Mouse (Mus musculus) c-Kit-positive CD71-positive TER-119-negative erythroid progenitor cells, embryonic 14.5 days (primary cell): ENCODE data around the gene Tmem267.
"Not testable (repeated sequence)": the region's sequence is repeated elsewhere in the genome, so short reads cannot be mapped to it uniquely, and the experiment has no call there.

Source experiments
- DNase-seq: peaks from one replicate; pipeline ENCODE4 v3.0.0-alpha.2; 2013; ENCODE audit warnings: low read depth

The Tmem267 gene

GRCm38 (mm10) chr13:119487880-119488580 is at the start of gene Tmem267, which contains the start of gene 3110070M22Rik:
Tmem267 (plus strand) TSS chr13:119488039.
3110070M22Rik (minus strand) TSS chr13:119488383.
- DNase-seq = peak; percentile 70

DNA sequence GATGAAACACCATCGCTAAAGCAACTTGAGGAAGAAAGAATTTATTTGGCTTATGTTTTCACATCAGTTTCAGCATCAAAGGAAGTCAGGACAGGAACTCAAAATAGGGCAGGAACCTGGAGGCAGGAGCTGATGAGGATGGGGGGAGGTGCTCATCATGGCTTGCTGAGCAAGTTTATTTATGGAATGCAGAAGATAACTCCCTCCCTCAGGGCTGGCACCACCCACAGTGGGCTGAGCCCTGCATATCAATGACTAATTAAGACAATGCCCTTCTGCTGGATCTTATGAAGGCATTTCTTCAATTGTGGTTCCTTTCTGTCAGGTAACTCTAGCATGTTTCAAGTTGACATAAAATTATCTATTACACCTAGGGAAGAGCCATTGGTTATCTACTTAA is 45.6 kb upstream of the Tmem267 start:
- DNase-seq = peak; percentile 27

DNA sequence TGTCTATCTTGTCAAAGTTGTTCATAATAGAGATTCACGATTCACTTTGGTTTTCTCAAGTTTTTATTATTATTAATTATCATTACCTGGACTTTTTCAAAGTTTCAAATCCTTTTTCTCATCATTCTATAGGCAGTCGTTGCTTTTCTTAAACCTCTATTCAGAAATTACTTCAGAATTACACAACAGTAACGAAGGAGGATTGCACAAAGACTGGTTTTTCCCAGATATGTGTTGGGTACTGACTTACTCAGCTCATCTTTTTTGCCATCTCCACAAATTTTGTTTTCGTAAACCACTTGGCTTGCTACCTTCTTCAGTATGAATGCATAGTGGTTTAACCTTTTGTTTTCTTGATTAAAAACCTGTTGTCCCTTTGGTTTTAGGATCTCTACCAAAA is 34.3 kb upstream of the Tmem267 start:
- no peak for DNase-seq

GRCm38 (mm10) chr13:119455082-119455481 is 32.8 kb upstream of the Tmem267 start:
- DNase-seq = no peak

DNA sequence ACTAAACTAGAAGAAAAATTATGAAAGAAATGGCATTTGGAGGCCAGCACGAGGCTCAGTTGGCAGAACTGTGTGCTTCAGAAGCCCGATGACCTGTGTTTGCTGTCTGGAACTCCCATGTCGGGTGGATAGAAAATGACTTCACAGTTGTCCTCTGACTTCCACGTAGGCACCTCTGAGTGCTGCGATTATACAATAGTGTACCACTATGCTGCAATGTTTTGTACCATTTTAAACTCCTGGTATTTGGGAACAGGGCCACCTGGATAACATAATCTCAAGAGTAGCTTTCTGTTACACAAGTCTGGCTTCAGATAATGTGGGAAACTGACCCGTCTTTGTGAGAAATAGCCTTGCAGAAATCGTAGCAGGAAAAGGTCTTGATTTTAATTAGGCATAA is 31.5 kb upstream of the Tmem267 start:
- DNase-seq = no peak

GRCm38 (mm10) chr13:119461900-119462595 is 25.8 kb upstream of the Tmem267 start:
- DNase-seq = peak; percentile 1

DNA sequence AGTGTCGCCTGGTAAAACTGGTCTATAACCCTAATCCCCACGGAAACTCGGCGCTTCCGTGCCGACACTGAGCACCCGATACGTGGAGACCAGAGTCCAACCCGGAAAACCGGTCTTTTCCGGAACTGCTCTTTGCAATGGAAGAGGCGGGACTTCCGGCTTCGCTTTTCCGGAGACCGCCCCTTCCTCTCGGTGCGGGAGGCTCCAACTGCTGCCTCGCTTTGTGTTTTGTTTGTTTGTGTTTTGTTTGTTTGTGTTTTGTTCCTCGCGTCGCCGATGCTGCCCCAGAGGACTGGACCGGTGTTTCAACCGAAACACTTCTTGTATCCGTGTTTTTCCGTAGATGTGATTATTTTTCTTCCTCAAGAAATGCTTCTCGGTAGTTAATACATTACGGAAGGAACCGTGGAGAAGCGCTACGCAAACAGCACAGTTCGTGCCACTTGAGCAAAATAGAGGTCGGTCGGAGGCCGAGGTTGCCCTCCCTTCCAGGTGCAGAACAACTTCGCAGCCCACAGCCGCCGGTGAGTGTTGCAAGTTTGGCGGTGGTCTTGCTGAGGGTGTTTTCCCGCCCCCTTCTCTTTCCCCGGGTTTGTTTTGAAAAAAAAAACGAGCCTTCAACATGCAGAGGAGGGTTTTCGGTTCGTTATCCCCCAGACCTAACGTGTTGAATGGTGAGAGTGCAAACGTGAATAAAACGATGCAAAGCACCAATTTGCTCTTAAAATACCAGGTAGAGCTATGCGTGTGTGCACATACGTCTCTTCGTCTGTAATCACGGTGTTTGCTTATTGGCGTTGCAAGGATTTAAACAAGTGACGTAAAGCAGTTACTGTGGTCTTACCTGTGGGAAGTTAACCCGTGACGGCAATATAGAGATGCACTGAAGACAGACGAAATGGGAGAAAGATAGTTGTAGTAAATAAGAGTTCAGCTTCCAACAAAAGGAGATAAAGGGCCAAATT is 25.0 kb upstream of the Tmem267 start, which contains the start of gene 4833420G17Rik:
4833420G17Rik (plus strand) TSS at position 173 of the 965 bp plus-strand sequence.
- peak; percentile 89 for DNase-seq

DNA sequence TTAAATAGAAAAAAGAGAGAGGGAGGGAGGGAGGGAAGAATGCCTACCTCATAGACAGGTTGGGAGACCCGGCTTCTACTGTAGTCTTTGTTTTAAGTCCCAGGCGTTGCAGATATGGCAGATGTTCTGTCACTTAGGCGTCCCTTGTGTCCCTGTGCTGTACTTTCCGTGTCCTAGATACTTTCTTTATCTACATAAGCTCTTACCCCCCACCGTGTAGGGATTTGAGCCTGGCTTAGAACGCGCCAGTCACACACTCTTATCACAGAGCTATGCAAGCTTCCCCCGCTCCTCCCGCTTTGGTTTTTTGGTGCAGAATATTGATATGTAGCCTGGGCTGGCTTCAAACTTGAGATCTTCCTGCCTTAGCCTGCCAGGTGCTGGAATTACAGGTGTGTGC is 11.2 kb upstream of the Tmem267 start:
- no peak for DNase-seq

DNA sequence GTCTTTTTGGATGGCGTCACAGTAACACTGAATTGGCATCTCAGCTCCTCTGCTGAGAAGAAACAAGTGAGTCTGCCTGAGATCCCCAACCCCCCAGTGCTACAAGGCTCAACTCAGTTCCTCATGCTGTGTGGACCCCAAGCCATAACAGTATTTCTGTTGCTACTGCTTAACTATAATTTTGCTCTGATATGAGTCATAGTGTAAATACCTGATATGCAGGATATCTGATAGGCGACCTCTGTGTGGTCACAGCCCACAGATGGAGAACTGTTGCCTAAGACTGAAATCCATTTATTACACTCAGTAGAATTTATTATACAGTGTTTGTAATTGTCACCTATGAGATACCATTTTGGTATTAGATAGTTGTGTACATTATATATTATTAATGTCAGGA is 10.1 kb upstream of the Tmem267 start:
- DNase-seq = no peak

DNA sequence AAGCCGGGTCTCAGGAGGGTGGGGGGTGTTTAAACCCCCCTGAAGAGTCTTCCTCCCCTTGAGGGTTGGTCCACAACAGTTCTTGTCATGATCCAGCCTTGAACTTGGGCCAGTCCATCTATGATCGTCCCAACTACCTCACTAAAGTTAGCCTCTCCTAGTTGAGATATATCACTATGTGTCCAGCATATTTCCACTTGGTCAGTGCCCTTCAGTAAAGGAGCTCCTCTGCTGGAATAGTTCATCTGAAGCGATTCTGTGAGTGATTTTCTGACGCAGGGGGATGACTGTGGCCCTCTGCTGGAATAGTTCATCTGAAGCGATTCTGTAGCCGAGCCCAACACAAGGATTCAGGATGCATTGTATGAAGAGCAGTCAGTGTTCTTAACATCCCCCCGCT is 485 bp upstream of the Tmem267 start:
- DNase-seq = peak; percentile 3

- not testable (repeated sequence) for DNase-seq
These were observed 4.2 kb downstream of the Tmem267 start for GRCm38 (mm10) chr13:119492083-119492482.

- not testable (repeated sequence) for DNase-seq
These were observed 7.1 kb downstream of the Tmem267 start for GRCm38 (mm10) chr13:119494938-119495337.

DNA sequence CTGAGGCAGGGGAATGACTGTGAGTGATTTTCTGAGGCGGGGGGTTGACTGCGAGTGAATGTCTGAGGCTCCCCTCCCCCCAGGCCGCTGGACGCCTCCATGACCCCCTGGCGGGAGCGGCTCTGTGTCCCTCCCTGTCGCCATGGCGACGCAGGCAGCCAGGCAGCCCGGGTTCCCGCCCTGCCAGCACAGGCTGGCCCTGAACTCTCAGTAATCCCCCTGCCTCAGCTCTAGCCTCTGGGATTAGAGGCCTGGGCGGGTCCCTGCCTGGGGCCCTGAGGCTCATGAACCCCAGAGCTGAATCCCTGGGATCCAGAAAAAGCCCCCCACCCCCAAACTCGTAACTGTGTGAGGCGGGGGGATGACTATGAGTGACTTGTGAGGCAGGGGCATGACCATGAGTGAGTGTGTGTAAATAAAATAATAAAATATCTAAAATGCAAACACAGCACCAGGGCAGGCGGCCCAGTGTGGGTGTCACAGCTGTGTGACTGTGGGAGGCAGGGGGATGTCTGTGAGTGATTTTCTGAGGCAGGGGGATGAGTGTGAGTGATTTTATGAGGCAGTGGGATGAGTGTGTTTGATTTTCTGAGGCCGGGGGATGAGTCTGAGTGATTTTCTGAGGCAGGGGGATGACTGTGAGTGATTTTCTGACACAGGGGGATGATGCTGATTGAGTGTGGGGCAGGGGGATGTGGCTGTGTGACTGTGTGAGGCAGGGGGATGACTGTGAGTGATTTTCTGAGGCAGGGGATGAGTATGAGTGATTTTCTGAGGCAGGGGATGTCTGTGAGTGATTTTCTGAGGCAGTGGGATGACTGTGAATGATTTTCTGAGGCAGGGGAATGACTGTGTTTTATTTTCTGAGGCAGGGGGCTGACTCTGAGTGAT is 108.7 kb downstream of the Tmem267 start:
- peak; percentile 64 for DNase-seq

DNA sequence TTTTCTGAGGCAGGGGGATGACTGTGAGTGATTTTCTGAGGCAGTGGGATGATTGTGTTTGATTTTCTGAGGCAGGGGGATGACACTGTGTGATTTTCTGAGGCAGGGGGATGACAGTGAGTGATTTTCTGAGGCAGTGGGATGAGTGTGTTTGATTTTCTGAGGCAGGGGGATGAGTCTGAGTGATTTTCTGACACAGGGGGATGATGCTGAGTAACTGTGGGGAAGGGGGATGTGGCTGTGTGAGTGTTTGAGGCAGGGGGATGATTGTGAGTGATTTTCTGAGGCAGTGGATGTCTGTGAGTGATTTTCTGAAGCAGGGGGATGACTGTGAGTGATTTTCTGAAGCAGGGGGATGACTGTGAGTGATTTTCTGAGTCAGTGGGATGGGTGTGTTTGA is 110.6 kb downstream of the Tmem267 start:
- DNase-seq = peak; percentile 65

DNA sequence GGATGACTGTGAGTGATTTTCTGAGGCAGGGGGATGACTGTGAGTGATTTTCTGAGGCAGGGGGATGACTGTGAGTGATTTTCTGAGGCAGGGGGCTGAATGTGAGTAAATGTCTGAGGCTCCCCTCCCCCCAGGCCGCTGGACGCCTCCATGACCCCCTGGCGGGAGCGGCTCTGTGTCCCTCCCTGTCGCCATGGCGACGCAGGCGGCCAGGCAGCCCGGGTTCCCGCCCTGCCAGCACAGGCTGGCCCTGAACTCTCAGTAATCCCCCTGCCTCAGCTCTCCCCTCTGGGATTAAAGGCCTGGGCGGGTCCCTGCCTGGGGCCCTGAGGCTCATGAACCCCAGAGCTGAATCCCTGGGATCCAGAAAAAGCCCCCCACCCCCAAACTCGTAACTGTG is 111.2 kb downstream of the Tmem267 start:
- not testable (repeated sequence) for DNase-seq

DNA sequence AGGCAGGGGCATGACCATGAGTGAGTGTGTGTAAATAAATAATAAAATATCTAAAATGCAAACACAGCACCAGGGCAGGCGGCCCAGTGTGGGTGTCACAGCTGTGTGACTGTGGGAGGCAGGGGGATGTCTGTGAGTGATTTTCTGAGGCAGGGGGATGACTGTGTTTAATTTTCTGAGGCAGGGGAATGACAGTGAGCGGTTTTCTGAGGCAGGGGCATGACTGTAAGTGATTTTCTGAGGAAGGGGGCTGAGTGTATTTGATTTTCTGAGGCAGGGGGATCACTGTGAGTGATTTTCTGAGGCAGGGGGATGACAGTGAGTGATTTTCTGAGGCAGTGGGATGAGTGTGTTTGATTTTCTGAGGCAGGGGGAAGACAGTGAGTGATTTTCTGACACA is 111.7 kb downstream of the Tmem267 start:
- peak; percentile 31 for DNase-seq

GRCm38 (mm10) chr13:119600166-119600565 is 112.3 kb downstream of the Tmem267 start:
- peak; percentile 90 for DNase-seq

GRCm38 (mm10) chr13:119602688-119603331 is 115.0 kb downstream of the Tmem267 start:
- DNase-seq = not testable (repeated sequence)

DNA sequence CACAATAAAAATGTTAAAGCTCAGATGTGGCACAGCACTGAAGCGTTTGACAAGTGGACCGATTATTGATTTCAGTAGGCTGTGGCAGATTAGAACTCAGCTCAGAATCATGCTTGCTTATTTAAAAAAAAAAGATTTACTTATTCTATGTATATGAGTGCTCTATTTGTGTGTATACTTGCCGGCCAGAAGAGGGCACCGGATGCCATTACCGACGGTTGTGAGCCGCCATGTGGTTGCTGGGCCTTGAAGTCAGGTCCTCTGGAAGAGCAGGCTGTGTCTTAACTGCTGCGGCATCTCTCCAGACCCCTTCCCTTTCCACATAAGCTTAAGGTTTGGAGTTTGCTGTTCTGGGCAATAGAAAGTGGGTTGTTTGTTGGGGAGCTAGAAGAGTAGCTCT is 116.1 kb downstream of the Tmem267 start:
- DNase-seq = not testable (repeated sequence)

DNA sequence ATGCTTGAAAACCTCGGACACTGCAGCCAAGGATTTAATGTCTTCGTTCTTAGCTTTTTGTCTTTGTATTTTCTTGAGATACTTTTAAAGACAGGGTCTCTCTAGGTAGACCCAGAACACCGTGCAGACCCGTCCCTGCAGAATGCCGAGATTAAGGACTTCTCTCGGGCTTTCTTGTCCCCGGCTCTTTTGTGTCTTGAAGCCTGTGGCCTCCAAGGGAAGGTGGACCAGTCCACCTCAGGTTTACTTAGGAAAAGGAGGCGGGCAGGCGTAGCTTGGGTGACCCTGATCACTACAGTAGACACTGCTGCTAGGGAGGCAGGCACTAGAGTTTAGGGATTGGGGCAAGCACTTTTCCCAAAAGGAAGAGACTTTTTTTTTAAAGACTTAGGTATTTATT is 116.5 kb downstream of the Tmem267 start:
- DNase-seq = not testable (repeated sequence)

GRCm38 (mm10) chr13:119618841-119619240 is 131.0 kb downstream of the Tmem267 start:
- DNase-seq = no peak
